Mouse (Mus musculus) G1E (cell line): ENCODE measurements around the gene Txlng.

ENCODE experiments used
- CTCF ChIP-seq: IDR thresholded peaks from 2 replicates; pipeline ENCODE4 v1.5.1; 2012; ENCODE audit warnings: low read depth, low read length, inconsistent platforms, mixed read lengths
- GATA1 ChIP-seq: IDR thresholded peaks from 2 replicates; pipeline ENCODE4 v1.6.1; 2012; ENCODE audit warnings: borderline replicate concordance, low read length, inconsistent platforms, mixed read lengths
- GATA2 ChIP-seq: IDR thresholded peaks from 2 replicates; pipeline ENCODE4 v1.6.1; 2012; ENCODE audit warnings: low read depth, low read length, inconsistent platforms, borderline replicate concordance

GRCm38 (mm10) chrX:162734997-162735929 lies 94.0 kb downstream of the Txlng start:
- 0 out of 2 replicates have a peak, but pooled peaks have one; percentile 9 for TF ChIP-seq CTCF
- no peak for TF ChIP-seq GATA1
- no peak for TF ChIP-seq GATA2
